Mouse (Mus musculus) embryonic facial prominence, embryonic 12.5 days (tissue): ENCODE measurements at regions not wholly inside any gene's neighbourhood (a gene's known extent, or its start where the extent isn't known, plus 50 kb on each side); places are given as distances from the start of the nearest gene placed in this dataset.

Experiments used
- ATAC-seq: fragments of 200-750 bp; cut with Nextera tagmentation; 2 replicates; pipeline ENCODE4 v1.8.0; 2017; ENCODE audit not compliant: insufficient number of reproducible peaks, insufficient read depth, low FRiP score, low TSS enrichment
- H3K27ac ChIP-seq: fragments of 300-500 bp; sonication (generic); 2 replicates; pipeline ENCODE4 v1.5.1; 2016; ENCODE audit warnings: mild to moderate bottlenecking
- H3K27me3 ChIP-seq: fragments of 300-500 bp; sonication (generic); 2 replicates; pipeline ENCODE4 v1.6.1; 2016; ENCODE audit warnings: mild to moderate bottlenecking, moderate library complexity
- H3K36me3 ChIP-seq: fragments of 300-500 bp; sonication (generic); 2 replicates; pipeline ENCODE4 v1.6.1; 2016; ENCODE audit warnings: mild to moderate bottlenecking
- H3K4me1 ChIP-seq: fragments of 300-500 bp; sonication (generic); 2 replicates; pipeline ENCODE4 v1.6.1; 2016
- H3K4me2 ChIP-seq: fragments of 300-500 bp; sonication (generic); replicated peaks from 2 replicates; pipeline ENCODE4 v1.6.1; 2016; ENCODE audit warnings: mild to moderate bottlenecking, moderate library complexity
- H3K4me3 ChIP-seq: fragments of 300-500 bp; sonication (generic); 2 replicates; pipeline ENCODE4 v1.5.1; 2016; ENCODE audit warnings: mild to moderate bottlenecking
- H3K9ac ChIP-seq: fragments of 300-500 bp; sonication (generic); 2 replicates; pipeline ENCODE4 v1.6.1; 2016; ENCODE audit warnings: mild to moderate bottlenecking, moderate library complexity
- H3K9me3 ChIP-seq: fragments of 300-500 bp; sonication (generic); 2 replicates; pipeline ENCODE4 v1.6.1; 2016; ENCODE audit warnings: mild to moderate bottlenecking, moderate library complexity
- WGBS: fragments of 180-500 bp; shearing (Covaris S2); methylation state at CpG from one replicate; pipeline ENCODE4 v1.1.7; 2016; 5-methylcytosine and 5-hydroxymethylcytosine counted together

GRCm38 (mm10) chr14:118374819-118375520, 108.2 kb downstream of the Gm9376 start:
- H3K36me3 ChIP-seq: no peaks in the 10 kb centered on the region
- WGBS: 87% methylated on average over 10 of the region's 10 CpGs
- no peak overlapping the region for H3K27ac ChIP-seq
- H3K27me3 ChIP-seq: peaks cover 6% of the 10 kb centered on the region
- no peak overlapping the region for H3K4me2 ChIP-seq
- no peak for ATAC-seq
- H3K4me1 ChIP-seq: no peaks in the 10 kb centered on the region
- no peak overlapping the region for H3K4me3 ChIP-seq
- H3K9me3 ChIP-seq: no peaks in the 10 kb centered on the region
- no peak overlapping the region for H3K9ac ChIP-seq

- ATAC-seq: no peak
- Histone ChIP-seq H3K4me2 (no peak overlapping the region), H3K27ac (no peak overlapping the region), H3K9me3 (no peaks in the 10 kb centered on the region), H3K4me3 (no peak overlapping the region), H3K4me1 (no peaks in the 10 kb centered on the region), H3K36me3 (no peaks in the 10 kb centered on the region), H3K27me3 (0 out of 2 replicates have a peak, but pooled peaks cover 2% of the 10 kb centered on the region), H3K9ac (no peak overlapping the region)
- 93% methylated on average over 12 of the region's 12 CpGs for WGBS
These were observed 108.9 kb downstream of the Gm9376 start for GRCm38 (mm10) chr14:118375641-118376040.

GRCm38 (mm10) chr14:118379624-118380023, 112.9 kb downstream of the Gm9376 start:
- no peaks in the 10 kb centered on the region for H3K4me1 ChIP-seq
- H3K36me3 ChIP-seq: no peaks in the 10 kb centered on the region
- no peak overlapping the region for H3K27ac ChIP-seq
- no peaks in the 10 kb centered on the region for H3K9me3 ChIP-seq
- no peak overlapping the region for H3K4me3 ChIP-seq
- H3K27me3 ChIP-seq: no peaks in the 10 kb centered on the region
- H3K4me2 ChIP-seq: no peak overlapping the region
- WGBS: 77% methylated on average over 8 of the region's 8 CpGs
- no peak overlapping the region for H3K9ac ChIP-seq
- no peak for ATAC-seq

- WGBS: 19% methylated on average over 7 of the region's 7 CpGs
- no peak for ATAC-seq
- H3K9me3 ChIP-seq: no peaks in the 10 kb centered on the region
- no peaks in the 10 kb centered on the region for H3K36me3 ChIP-seq
- 0 out of 2 replicates have a peak, but pooled peaks cover 4% of the 10 kb centered on the region for H3K4me1 ChIP-seq
- peak overlapping the region; percentile 30; the same call in 1 of the 2 replicates for H3K4me2 ChIP-seq
- no peak overlapping the region for H3K4me3 ChIP-seq
- no peak overlapping the region for H3K9ac ChIP-seq
- H3K27ac ChIP-seq: no peak overlapping the region
- H3K27me3 ChIP-seq: no peaks in the 10 kb centered on the region
These were observed 118.8 kb downstream of the Gm9376 start for GRCm38 (mm10) chr14:118385529-118385932.

- WGBS: 89% methylated on average over 15 of the region's 15 CpGs
- H3K36me3 ChIP-seq: no peaks in the 10 kb centered on the region
- H3K9me3 ChIP-seq: no peaks in the 10 kb centered on the region
- no peak overlapping the region for H3K9ac ChIP-seq
- no peak overlapping the region for H3K27ac ChIP-seq
- ATAC-seq: no peak
- no peaks in the 10 kb centered on the region; the same call in 1 of the 2 replicates for H3K27me3 ChIP-seq
- peaks cover 8% of the 10 kb centered on the region; the same call in 1 of the 2 replicates for H3K4me1 ChIP-seq
- H3K4me3 ChIP-seq: no peak overlapping the region
- no peak overlapping the region for H3K4me2 ChIP-seq
These were observed 121.3 kb downstream of the Gm9376 start for GRCm38 (mm10) chr14:118388061-118388460.

- ATAC-seq: no peak
- H3K27ac ChIP-seq: no peak overlapping the region
- no peak overlapping the region for H3K4me3 ChIP-seq
- no peaks in the 10 kb centered on the region; the same call in 1 of the 2 replicates for H3K27me3 ChIP-seq
- H3K4me1 ChIP-seq: peaks cover 4% of the 10 kb centered on the region; the same call in 1 of the 2 replicates
- WGBS: 72% methylated on average over 3 of the region's 3 CpGs
- H3K4me2 ChIP-seq: no peak overlapping the region
- no peak overlapping the region for H3K9ac ChIP-seq
- H3K9me3 ChIP-seq: no peaks in the 10 kb centered on the region
- no peaks in the 10 kb centered on the region for H3K36me3 ChIP-seq
These were observed 124.0 kb downstream of the Gm9376 start for GRCm38 (mm10) chr14:118390790-118391189.

- Histone ChIP-seq H3K27me3 (no peaks in the 10 kb centered on the region; the same call in 1 of the 2 replicates), H3K36me3 (no peaks in the 10 kb centered on the region), H3K4me3 (no peak overlapping the region), H3K9ac (no peak overlapping the region), H3K27ac (no peak overlapping the region), H3K9me3 (no peaks in the 10 kb centered on the region), H3K4me1 (peaks cover 4% of the 10 kb centered on the region; the same call in 1 of the 2 replicates), H3K4me2 (no peak overlapping the region)
- 85% methylated on average over 5 of the region's 5 CpGs for WGBS
- ATAC-seq: no peak
These were observed 124.8 kb downstream of the Gm9376 start for GRCm38 (mm10) chr14:118391561-118391960.

- H3K9me3 ChIP-seq: no peaks in the 10 kb centered on the region
- H3K4me1 ChIP-seq: peaks cover 4% of the 10 kb centered on the region; the same call in 1 of the 2 replicates
- no peak overlapping the region for H3K9ac ChIP-seq
- no peaks in the 10 kb centered on the region for H3K36me3 ChIP-seq
- H3K27ac ChIP-seq: no peak overlapping the region
- ATAC-seq: no peak
- no peak overlapping the region for H3K4me3 ChIP-seq
- no peaks in the 10 kb centered on the region; the same call in 1 of the 2 replicates for H3K27me3 ChIP-seq
- H3K4me2 ChIP-seq: no peak overlapping the region
- WGBS: 73% methylated on average over 6 of the region's 6 CpGs
These were observed 126.9 kb downstream of the Gm9376 start for GRCm38 (mm10) chr14:118393676-118394075.

- Histone ChIP-seq H3K9ac (no peak overlapping the region), H3K27me3 (peaks cover 39% of the 10 kb centered on the region), H3K4me3 (no peak overlapping the region), H3K27ac (no peak overlapping the region), H3K4me1 (no peaks in the 10 kb centered on the region), H3K4me2 (no peak overlapping the region), H3K9me3 (peaks cover 5% of the 10 kb centered on the region; the same call in 1 of the 2 replicates), H3K36me3 (no peaks in the 10 kb centered on the region)
- ATAC-seq: no peak
- WGBS: 71% methylated on average over 4 of the region's 4 CpGs
These were observed 147.5 kb downstream of the Gm9376 start for GRCm38 (mm10) chr14:118414275-118414674.

- H3K4me1 ChIP-seq: no peaks in the 10 kb centered on the region
- H3K36me3 ChIP-seq: no peaks in the 10 kb centered on the region
- H3K4me3 ChIP-seq: no peak overlapping the region
- H3K27me3 ChIP-seq: peaks cover 46% of the 10 kb centered on the region
- H3K4me2 ChIP-seq: no peak overlapping the region
- H3K9me3 ChIP-seq: peaks cover 9% of the 10 kb centered on the region
- 27% methylated on average over 7 of the region's 7 CpGs for WGBS
- no peak overlapping the region for H3K27ac ChIP-seq
- H3K9ac ChIP-seq: no peak overlapping the region
- no peak for ATAC-seq
These were observed 149.4 kb downstream of the Gm9376 start for GRCm38 (mm10) chr14:118416163-118416562.

- Histone ChIP-seq H3K36me3 (no peaks in the 10 kb centered on the region), H3K4me3 (no peak overlapping the region), H3K27ac (no peak overlapping the region), H3K27me3 (peaks cover 45% of the 10 kb centered on the region), H3K9ac (no peak overlapping the region), H3K9me3 (peaks cover 9% of the 10 kb centered on the region), H3K4me2 (no peak overlapping the region), H3K4me1 (peaks cover 6% of the 10 kb centered on the region; the same call in 1 of the 2 replicates)
- WGBS: 89% methylated on average over 12 of the region's 12 CpGs
- ATAC-seq: no peak
These were observed 152.9 kb downstream of the Gm9376 start for GRCm38 (mm10) chr14:118419442-118420193.
